Mouse (Mus musculus) neural tube, embryonic 11.5 days (tissue): ENCODE measurements around the gene Abhd4. TPM values are rescaled to one million over a fixed set of nuclear protein-coding genes. Genes with fewer than 3 reads are reported as not detected.

Experiments used
- ATAC-seq: fragments of 200-750 bp; cut with Nextera tagmentation; 2 replicates; pipeline ENCODE4 v1.8.0; 2017; ENCODE audit warnings: moderate number of reproducible peaks, mild to moderate bottlenecking, moderate TSS enrichment, moderate library complexity; ENCODE audit not compliant: insufficient read depth, low FRiP score, low TSS enrichment
- DNase-seq: peaks from one replicate; pipeline ENCODE4 v3.0.0-alpha.2; 2015; ENCODE audit warnings: low spot score
- H3K27ac ChIP-seq: fragments of 300-500 bp; sonication (generic); 2 replicates; pipeline ENCODE4 v1.5.1; 2014; ENCODE audit warnings: low read depth, mild to moderate bottlenecking, low read length
- H3K27me3 ChIP-seq: fragments of 300-500 bp; sonication (generic); 2 replicates; pipeline ENCODE4 v1.6.1; 2014; ENCODE audit warnings: mild to moderate bottlenecking, low read length, mixed read lengths; ENCODE audit not compliant: control insufficient read depth, insufficient read depth
- H3K36me3 ChIP-seq: fragments of 300-500 bp; sonication (generic); 2 replicates; pipeline ENCODE4 v1.6.1; 2014; ENCODE audit warnings: mild to moderate bottlenecking, low read length, moderate library complexity, mixed read lengths; ENCODE audit not compliant: control insufficient read depth, insufficient read depth
- H3K4me1 ChIP-seq: fragments of 300-500 bp; sonication (generic); 2 replicates; pipeline ENCODE4 v1.6.1; 2014; ENCODE audit warnings: low read length, mixed read lengths; ENCODE audit not compliant: control insufficient read depth, insufficient read depth
- H3K4me2 ChIP-seq: fragments of 300-500 bp; sonication (generic); 2 replicates; pipeline ENCODE4 v1.6.1; 2014; ENCODE audit warnings: low read depth, mild to moderate bottlenecking, moderate library complexity
- H3K4me3 ChIP-seq: fragments of 300-500 bp; sonication (generic); 2 replicates; pipeline ENCODE4 v1.5.1; 2014; ENCODE audit warnings: low read depth, low read length
- H3K9ac ChIP-seq: fragments of 300-500 bp; sonication (generic); 2 replicates; pipeline ENCODE4 v1.6.1; 2014; ENCODE audit warnings: mild to moderate bottlenecking, low read length
- H3K9me3 ChIP-seq: fragments of 300-500 bp; sonication (generic); 2 replicates; pipeline ENCODE4 v1.6.1; 2016; ENCODE audit warnings: low read length; ENCODE audit not compliant: control insufficient read depth
- WGBS: fragments of 180-500 bp; shearing (Covaris S2); extraction: QIAGEN DNeasy Blood & Tissue Kit; methylation state at CpG from one replicate; pipeline ENCODE4 v1.1.7; 2014; 5-methylcytosine and 5-hydroxymethylcytosine counted together
- polyA plus RNA-seq: library from polyadenylated mRNA; unstranded; fragments of >200 nt; fragmentation: Nextera tagmentation; extraction: Ambion mirVana; gene quantifications from 2 replicates; pipeline ENCODE4 v1.2.1, GENCODE M21; 2014

Gene Abhd4
- polyA plus RNA-seq, 1 experiment from 2014 or later = 45.7 TPM

- H3K4me2 ChIP-seq = no peak overlapping the region
- H3K27ac ChIP-seq = 0 out of 2 replicates have a peak overlapping the region, but pooled peaks have one; percentile 4
- H3K4me3 ChIP-seq = no peak overlapping the region
- H3K9ac ChIP-seq = no peak overlapping the region
- peaks cover 9% of the 10 kb centered on the region for H3K4me1 ChIP-seq
- H3K36me3 ChIP-seq = peaks cover 12% of the 10 kb centered on the region
- ATAC-seq = peak; percentile 58; the same call in 1 of the 2 replicates
- DNase-seq = no peak
- H3K27me3 ChIP-seq = no peaks in the 10 kb centered on the region
- WGBS = 51% methylated on average over 3 of the region's 3 CpGs
- no peaks in the 10 kb centered on the region for H3K9me3 ChIP-seq
Observed at GRCm38 (mm10) chr14:54244183-54244582, 9.8 kb upstream of the Abhd4 start.

- Histone ChIP-seq H3K4me3 (no peak overlapping the region), H3K4me2 (no peak overlapping the region), H3K36me3 (peaks cover 10% of the 10 kb centered on the region), H3K9ac (no peak overlapping the region), H3K27me3 (no peaks in the 10 kb centered on the region), H3K4me1 (peaks cover 14% of the 10 kb centered on the region), H3K9me3 (no peaks in the 10 kb centered on the region), H3K27ac (no peak overlapping the region)
- DNase-seq (no peak), ATAC-seq (no peak)
- 88% methylated on average over 3 of the region's 3 CpGs for WGBS
Observed at GRCm38 (mm10) chr14:54246232-54246631, 7.8 kb upstream of the Abhd4 start.

- DNase-seq (no peak), ATAC-seq (no peak)
- Histone ChIP-seq H3K27me3 (no peaks in the 10 kb centered on the region), H3K27ac (no peak overlapping the region), H3K4me3 (no peak overlapping the region), H3K4me1 (peaks cover 17% of the 10 kb centered on the region), H3K9me3 (no peaks in the 10 kb centered on the region), H3K9ac (no peak overlapping the region; the same call in 1 of the 2 replicates), H3K4me2 (no peak overlapping the region), H3K36me3 (no peaks in the 10 kb centered on the region)
- WGBS = 54% methylated on average over 9 of the region's 9 CpGs
Observed at GRCm38 (mm10) chr14:54249326-54249725, 4.7 kb upstream of the Abhd4 start.

- no peak for DNase-seq
- no peak overlapping the region for H3K27ac ChIP-seq
- 43% methylated on average over 4 of the region's 4 CpGs for WGBS
- no peaks in the 10 kb centered on the region for H3K9me3 ChIP-seq
- H3K4me2 ChIP-seq = no peak overlapping the region
- no peak overlapping the region for H3K4me3 ChIP-seq
- no peaks in the 10 kb centered on the region for H3K27me3 ChIP-seq
- no peak for ATAC-seq
- no peak overlapping the region for H3K9ac ChIP-seq
- H3K4me1 ChIP-seq = peaks cover 19% of the 10 kb centered on the region
- H3K36me3 ChIP-seq = no peaks in the 10 kb centered on the region
Observed at GRCm38 (mm10) chr14:54250122-54250521, 3.9 kb upstream of the Abhd4 start.

GRCm38 (mm10) chr14:54254670-54255202 is 748 bp downstream of the Abhd4 start:
- DNase-seq = no peak
- H3K4me3 ChIP-seq = peak overlapping the region; percentile 69
- no peaks in the 10 kb centered on the region for H3K36me3 ChIP-seq
- no peaks in the 10 kb centered on the region for H3K9me3 ChIP-seq
- no peak for ATAC-seq
- H3K27me3 ChIP-seq = no peaks in the 10 kb centered on the region
- peak overlapping the region; percentile 70 for H3K9ac ChIP-seq
- WGBS = 69% methylated on average over 12 of the region's 12 CpGs
- peak overlapping the region; percentile 66 for H3K4me2 ChIP-seq
- H3K4me1 ChIP-seq = peaks cover 14% of the 10 kb centered on the region
- no peak overlapping the region; the same call in 1 of the 2 replicates for H3K27ac ChIP-seq

GRCm38 (mm10) chr14:54258131-54258670 is 4.2 kb downstream of the Abhd4 start:
- Histone ChIP-seq H3K9ac (no peak overlapping the region), H3K27ac (no peak overlapping the region), H3K36me3 (no peaks in the 10 kb centered on the region), H3K27me3 (no peaks in the 10 kb centered on the region), H3K4me3 (no peak overlapping the region), H3K4me2 (no peak overlapping the region), H3K4me1 (peaks cover 3% of the 10 kb centered on the region; the same call in 1 of the 2 replicates), H3K9me3 (no peaks in the 10 kb centered on the region)
- no peak for ATAC-seq
- WGBS = 75% methylated on average over 7 of the region's 7 CpGs
- DNase-seq = no peak

- no peak overlapping the region for H3K27ac ChIP-seq
- DNase-seq = peak; percentile 90
- H3K27me3 ChIP-seq = no peaks in the 10 kb centered on the region
- H3K36me3 ChIP-seq = no peaks in the 10 kb centered on the region
- H3K4me2 ChIP-seq = peak overlapping the region; percentile 73
- ATAC-seq = peak; percentile 94
- H3K4me1 ChIP-seq = 0 out of 2 replicates have a peak, but pooled peaks cover 3% of the 10 kb centered on the region
- under 1% methylated on average over 35 of the region's 35 CpGs for WGBS
- H3K9me3 ChIP-seq = no peaks in the 10 kb centered on the region
- peak overlapping the region; percentile 50 for H3K4me3 ChIP-seq
- peak overlapping the region; percentile 57 for H3K9ac ChIP-seq
Observed at GRCm38 (mm10) chr14:54259003-54259721, 5.2 kb downstream of the Abhd4 start.

GRCm38 (mm10) chr14:54259722-54260085 is 5.7 kb downstream of the Abhd4 start:
- no peaks in the 10 kb centered on the region for H3K36me3 ChIP-seq
- H3K4me2 ChIP-seq = peak overlapping the region; percentile 73
- peak overlapping the region; percentile 50 for H3K4me3 ChIP-seq
- peak overlapping the region; percentile 57 for H3K9ac ChIP-seq
- H3K9me3 ChIP-seq = no peaks in the 10 kb centered on the region
- H3K27me3 ChIP-seq = no peaks in the 10 kb centered on the region
- WGBS = 28% methylated on average over 8 of the region's 8 CpGs
- ATAC-seq (no peak), DNase-seq (no peak)
- no peak overlapping the region for H3K27ac ChIP-seq
- H3K4me1 ChIP-seq = 0 out of 2 replicates have a peak, but pooled peaks cover 3% of the 10 kb centered on the region
